Mouse (Mus musculus): ENCODE measurements around the gene Cpn1. TPM values are rescaled to one million over a fixed set of nuclear protein-coding genes. Genes with fewer than 3 reads are reported as not detected.
"Not testable (repeated sequence)": the region's sequence is repeated elsewhere in the genome, so short reads cannot be mapped to it uniquely, and the experiment has no call there.

Gene Cpn1
- total RNA-seq, 2 experiments from 2014 or later: 0.16 to 0.31 TPM

DNA sequence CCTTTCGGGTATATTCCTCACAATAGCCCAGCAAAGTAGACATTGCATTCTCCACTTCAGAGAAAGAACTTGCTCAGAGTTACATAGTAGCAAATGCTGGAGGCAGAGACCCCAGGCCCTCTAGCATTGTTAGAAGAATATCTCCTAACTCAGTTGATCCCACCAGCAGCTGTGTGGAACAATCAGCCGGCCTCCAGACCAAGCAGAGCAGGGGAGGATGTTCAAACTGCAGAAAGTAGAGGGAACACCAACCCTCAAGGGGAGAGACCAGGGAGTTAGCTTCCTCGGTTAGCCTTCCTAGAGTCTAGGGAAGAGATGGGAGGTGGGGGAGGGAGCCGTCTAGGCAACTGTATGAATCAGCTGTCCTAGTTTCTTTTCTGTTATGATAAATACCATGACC, 6.1 kb upstream of the Cpn1 start:
- intact Hi-C loops (cut with DNase I): no loop called here

DNA sequence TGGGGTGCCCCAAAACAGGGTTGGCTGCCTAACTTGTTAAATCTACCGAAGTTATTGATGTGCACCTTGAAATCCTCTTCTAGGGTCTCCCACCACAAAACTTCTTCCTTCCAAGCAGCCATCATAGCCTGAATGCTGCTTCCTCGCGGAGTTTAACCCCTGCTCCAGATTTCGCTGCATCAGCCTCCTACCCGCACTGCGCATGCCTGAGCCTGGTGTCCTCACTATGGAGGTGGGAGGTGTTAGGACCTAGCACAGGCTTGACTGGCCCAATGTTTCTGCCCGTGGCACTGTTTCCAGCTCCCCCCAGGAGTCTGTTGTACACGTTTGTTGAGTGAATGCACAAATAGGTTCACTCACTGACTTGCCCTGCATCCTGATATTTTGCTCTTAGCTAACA, 4.0 kb upstream of the Cpn1 start:
- intact Hi-C loops (cut with DNase I): no loop called here
- DNase-seq (ENCODE audit: low spot score): no peak

More for the DNA sequence above, 6.1 kb upstream of the Cpn1 start:
- DNase-seq (ENCODE audit: low spot score): no peak

DNA sequence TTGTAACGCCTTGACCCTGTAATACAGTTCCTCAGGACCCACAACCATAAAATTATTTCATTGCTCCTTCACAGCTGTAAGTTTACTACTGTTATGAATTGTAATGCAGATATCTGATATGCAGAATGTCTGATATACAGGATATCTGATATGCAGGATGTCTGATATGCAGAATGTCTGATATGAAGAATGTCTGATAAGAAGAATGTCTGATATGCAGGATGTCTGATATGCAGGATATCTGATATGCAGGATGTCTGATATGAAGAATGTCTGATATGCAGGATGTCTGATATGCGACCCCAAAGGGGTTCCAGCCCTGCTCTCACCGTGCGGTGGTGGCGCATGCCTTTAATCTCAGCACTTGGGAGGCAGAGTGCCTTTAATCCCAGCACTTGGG, 4.4 kb downstream of the Cpn1 start:
- intact Hi-C loops (cut with DNase I): no loop called here
- no peak for DNase-seq (ENCODE audit: low spot score)

DNA sequence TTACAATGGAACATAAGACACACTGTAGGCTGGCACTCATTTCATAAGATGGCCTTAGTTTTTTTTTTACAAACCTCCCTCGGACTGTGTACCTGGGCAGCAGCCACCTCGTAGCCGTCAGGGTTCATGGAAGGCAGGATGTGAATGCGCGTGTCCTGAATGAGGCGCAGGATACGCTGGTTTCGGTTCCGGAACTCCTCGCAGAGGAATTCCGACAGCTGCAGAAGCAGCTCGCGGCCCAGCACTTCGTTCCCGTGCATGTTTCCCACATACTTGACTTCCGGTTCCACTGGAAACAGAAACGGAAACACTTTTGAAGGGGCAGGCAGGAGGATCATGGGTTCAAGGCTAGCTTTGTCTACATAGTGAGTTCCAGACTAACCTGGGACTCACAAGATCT, 5.6 kb downstream of the Cpn1 start:
- intact Hi-C loops (cut with DNase I): no loop called here
- no peak for DNase-seq (ENCODE audit: low spot score)

DNA sequence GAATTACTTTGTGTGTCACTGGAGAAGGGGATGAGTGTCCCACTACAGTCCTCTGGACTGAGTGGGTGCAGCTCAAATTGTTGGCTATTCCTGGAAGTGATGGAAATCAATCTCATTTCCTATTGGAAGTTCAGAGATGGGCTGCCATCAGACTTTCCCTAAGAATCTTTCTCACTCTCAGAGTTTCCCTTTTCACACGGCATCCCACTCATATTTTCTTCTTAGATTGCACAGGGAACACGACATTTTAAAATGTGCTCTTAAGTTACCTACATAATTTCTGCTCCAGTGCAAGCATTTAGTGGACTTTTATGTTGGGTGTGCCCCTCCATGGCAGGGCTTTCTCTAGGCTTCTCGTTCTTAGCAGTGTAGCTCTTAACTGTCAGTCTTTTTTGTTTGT, 8.6 kb downstream of the Cpn1 start:
- DNase-seq (ENCODE audit: low spot score): no peak
- intact Hi-C loops (cut with DNase I): no loop called here

DNA sequence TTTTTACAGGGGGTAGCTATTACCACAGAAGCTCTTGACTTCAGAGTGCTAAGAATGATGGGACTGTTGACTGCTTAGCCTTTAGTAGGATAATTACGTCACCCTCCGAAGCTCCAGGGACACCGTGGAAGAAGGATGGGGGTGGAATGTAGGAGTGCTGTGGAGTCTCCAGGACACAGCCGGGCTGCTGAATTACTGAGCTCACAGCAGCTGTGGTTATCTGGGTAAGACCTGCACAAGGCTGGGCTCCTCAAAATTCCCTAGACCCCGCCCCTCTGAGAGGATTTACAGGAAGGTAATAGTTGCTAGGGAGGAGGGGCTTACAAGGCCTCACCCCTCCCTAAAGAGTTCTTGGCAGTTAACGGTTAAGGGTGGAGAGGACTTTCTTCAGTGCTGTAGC, 9.7 kb downstream of the Cpn1 start:
- intact Hi-C loops (cut with DNase I): no loop called here
- DNase-seq (ENCODE audit: low spot score): no peak

DNA sequence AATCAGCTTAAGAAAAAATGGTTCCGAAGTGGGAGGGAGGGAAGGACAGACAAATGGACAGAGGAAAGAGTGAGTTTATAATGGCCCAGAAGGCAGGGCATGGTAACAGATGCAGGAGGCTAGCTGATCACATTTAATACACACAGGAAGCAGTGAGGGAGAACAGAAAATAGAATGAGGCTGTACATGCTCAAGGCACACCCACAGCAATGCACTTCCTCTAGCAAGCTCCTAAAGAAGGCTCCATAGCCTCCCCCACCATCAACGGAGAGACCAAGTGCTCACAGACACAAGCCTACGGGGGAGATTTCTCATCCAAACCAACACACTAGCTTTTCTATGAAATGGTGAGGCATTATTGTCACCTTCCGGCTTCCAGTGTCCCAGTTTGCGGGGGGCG, 12.1 kb downstream of the Cpn1 start:
- intact Hi-C loops (cut with DNase I): no loop called here
- DNase-seq (ENCODE audit: low spot score): no peak

GRCm38 (mm10) chr19:43973711-43974110, 12.6 kb downstream of the Cpn1 start:
- intact Hi-C loops (cut with DNase I): no loop called here
- DNase-seq (ENCODE audit: low spot score): no peak

DNA sequence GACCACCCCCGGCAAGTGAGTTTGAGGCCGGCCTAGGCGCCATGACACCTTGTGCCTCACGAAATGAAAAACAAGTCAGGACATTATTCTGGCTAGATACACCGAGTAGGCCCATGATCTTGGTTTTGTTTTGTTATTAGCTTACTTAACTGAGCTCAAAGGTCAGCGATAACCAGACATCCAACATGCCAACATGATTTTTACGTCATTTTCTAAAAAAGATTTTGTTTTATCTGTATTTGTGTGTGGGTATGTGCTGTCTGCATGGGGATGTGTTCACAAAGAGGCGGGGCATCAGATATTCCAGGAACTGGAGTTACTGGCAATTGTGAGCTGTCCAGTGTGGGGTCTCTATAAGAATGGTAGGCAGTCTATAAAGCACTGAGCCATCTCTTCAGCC, 14.2 kb downstream of the Cpn1 start:
- DNase-seq (ENCODE audit: low spot score): no peak
- intact Hi-C loops (cut with DNase I): no loop called here

- DNase-seq (ENCODE audit: low spot score): no peak
These were observed 17.8 kb downstream of the Cpn1 start for GRCm38 (mm10) chr19:43968436-43969026.

DNA sequence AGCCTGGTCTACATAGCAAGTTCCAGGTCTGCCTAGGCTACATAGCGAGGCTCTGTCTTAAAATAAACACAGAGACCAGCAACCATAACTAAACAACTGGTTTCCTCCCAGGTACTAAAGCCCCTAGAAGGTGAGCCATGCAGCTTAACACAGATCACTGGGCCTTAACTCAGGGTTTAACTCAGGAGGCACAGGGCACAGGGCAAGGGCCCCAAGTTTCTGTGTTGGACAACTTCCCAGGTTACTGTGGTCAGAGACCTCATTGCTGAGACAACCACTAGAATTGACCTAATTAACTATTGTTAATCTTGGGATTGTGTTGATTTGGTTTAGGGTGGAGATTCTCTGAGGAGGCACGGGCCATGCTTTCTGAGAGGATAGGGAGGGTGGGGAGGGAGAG, 19.9 kb downstream of the Cpn1 start:
- intact Hi-C loops (cut with DNase I): no loop called here
- no peak for DNase-seq (ENCODE audit: low spot score)

More at GRCm38 (mm10) chr19:43968436-43969026, 17.8 kb downstream of the Cpn1 start:
- intact Hi-C loops (cut with DNase I): no loop called here

- no peak for DNase-seq (ENCODE audit: low spot score)
- intact Hi-C loops (cut with DNase I): no loop called here
These were observed 20.8 kb downstream of the Cpn1 start for GRCm38 (mm10) chr19:43965496-43966085.

- intact Hi-C loops (cut with DNase I): no loop called here
- no peak for DNase-seq (ENCODE audit: low spot score)
These were observed 23.6 kb downstream of the Cpn1 start for GRCm38 (mm10) chr19:43962795-43963194.

DNA sequence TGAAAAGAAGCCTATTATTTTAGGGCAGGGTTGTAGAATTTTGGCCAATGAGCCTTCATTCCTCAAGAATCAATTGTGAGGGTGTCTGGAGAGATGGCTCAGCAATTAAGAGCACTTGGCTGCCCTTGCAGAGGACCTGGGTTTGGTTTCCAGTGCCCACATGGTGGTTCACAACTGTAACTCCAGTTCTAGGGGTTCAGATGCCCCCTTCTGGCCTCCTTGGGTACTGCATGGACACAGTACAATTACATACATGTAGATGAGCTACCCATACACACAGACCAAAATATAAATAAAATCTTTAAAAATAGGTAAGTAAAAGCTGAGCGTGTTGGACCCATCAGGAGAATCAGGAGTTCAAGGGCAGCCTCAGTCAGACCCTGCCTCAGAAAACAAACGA, 25.2 kb downstream of the Cpn1 start:
- no peak for DNase-seq (ENCODE audit: low spot score)
- intact Hi-C loops (cut with DNase I): no loop called here

DNA sequence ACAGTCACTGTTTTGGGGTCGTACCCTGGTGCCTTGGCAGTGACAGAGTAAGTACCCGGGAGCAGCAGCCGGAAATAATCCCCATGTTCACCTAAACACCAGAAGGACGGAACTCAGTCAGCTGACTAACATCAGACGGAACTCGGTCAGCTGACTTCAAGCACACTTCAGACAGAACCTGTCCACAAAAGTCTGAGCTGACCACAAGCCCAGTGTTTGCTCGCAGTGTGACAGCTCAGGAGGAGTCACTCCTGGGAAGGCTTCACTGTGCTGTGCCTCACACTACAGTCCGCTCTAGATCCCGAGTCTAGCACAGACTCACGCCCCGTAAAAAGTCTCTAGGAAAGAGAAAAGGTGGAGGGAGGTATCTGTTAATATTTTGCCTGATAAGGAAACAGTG, 26.3 kb downstream of the Cpn1 start:
- intact Hi-C loops (cut with DNase I): no loop called here
- DNase-seq (ENCODE audit: low spot score): no peak

- intact Hi-C loops (cut with DNase I): loop anchor here (1.0 to 5.0 kb wide), 2 partner anchors 107 to 127 kb away; no protein-coding TSS in a partner anchor
- peak; percentile 7 for DNase-seq (ENCODE audit: low spot score)
These were observed 27.2 kb downstream of the Cpn1 start for GRCm38 (mm10) chr19:43959162-43959561.

DNA sequence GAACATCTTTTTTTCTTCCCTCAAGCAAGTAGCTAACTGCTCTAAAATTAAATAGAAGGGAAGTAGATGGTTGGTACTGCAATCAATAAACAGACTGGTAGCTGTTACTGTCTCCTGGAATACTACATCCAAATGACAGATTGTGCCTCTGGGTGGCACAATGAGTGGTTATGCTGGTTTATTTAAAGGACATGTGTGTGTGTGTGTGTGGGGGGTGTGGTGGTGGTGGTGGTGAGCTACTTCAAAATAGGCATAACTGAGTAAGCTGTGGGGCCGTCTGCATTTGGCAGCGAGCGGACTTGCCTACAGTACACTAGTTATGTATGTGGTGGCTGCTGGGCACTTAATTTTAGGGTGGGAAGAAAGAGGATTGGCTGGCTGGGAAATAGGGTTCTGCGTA, 28.5 kb downstream of the Cpn1 start:
- intact Hi-C loops (cut with DNase I): loop anchor here (5.0 kb wide), 1 partner anchor 106 kb away; no protein-coding TSS in a partner anchor
- DNase-seq (ENCODE audit: low spot score): no peak

GRCm38 (mm10) chr19:43957402-43957801, 29.0 kb downstream of the Cpn1 start:
- intact Hi-C loops (cut with DNase I): loop anchor here (5.0 kb wide), 1 partner anchor 105 kb away; no protein-coding TSS in a partner anchor
- peak; percentile 36 for DNase-seq (ENCODE audit: low spot score)

- intact Hi-C loops (cut with DNase I): loop anchor here (5.0 kb wide), 1 partner anchor 103 kb away; no protein-coding TSS in a partner anchor
- DNase-seq (ENCODE audit: low spot score): no peak
These were observed 31.1 kb downstream of the Cpn1 start for GRCm38 (mm10) chr19:43955266-43955665.

GRCm38 (mm10) chr19:43954864-43955263, 31.5 kb downstream of the Cpn1 start:
- no peak for DNase-seq (ENCODE audit: low spot score)
- intact Hi-C loops (cut with DNase I): loop anchor here (5.0 kb wide), 1 partner anchor 103 kb away; no protein-coding TSS in a partner anchor

GRCm38 (mm10) chr19:43952936-43953335, 33.4 kb downstream of the Cpn1 start:
- intact Hi-C loops (cut with DNase I): not testable (repeated sequence)

More at GRCm38 (mm10) chr19:43952936-43953335, 33.4 kb downstream of the Cpn1 start:
- not testable (repeated sequence) for DNase-seq (ENCODE audit: low spot score)

Data from heart, postnatal 25 days (tissue).